Mouse (Mus musculus): ENCODE measurements around the gene Gm20388.
"Not testable (repeated sequence)": the region's sequence is repeated elsewhere in the genome, so short reads cannot be mapped to it uniquely, and the experiment has no call there.

The Gm20388 gene

DNA sequence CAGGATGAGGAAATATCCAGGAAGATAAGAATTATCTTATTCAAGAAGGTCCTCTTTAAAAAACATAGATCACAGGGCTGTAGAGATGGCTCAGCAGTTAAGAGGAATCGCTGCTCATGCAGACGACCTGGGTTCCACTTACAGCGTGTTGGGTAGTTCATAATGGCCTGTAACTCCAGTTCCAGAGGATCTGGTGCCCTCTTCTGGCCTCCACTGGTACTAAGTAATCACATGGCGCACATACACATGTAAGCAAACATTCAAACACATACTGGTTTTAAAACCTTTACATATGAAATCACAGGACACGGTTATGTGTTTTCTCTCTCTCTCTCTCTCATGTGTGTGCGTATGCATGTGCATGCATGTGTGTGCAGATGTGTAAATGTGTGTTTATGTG is 1226.2 kb downstream of the Gm20388 start:
- no peak for DNase-seq (ENCODE audit: low spot score in 2 of 2)

DNA sequence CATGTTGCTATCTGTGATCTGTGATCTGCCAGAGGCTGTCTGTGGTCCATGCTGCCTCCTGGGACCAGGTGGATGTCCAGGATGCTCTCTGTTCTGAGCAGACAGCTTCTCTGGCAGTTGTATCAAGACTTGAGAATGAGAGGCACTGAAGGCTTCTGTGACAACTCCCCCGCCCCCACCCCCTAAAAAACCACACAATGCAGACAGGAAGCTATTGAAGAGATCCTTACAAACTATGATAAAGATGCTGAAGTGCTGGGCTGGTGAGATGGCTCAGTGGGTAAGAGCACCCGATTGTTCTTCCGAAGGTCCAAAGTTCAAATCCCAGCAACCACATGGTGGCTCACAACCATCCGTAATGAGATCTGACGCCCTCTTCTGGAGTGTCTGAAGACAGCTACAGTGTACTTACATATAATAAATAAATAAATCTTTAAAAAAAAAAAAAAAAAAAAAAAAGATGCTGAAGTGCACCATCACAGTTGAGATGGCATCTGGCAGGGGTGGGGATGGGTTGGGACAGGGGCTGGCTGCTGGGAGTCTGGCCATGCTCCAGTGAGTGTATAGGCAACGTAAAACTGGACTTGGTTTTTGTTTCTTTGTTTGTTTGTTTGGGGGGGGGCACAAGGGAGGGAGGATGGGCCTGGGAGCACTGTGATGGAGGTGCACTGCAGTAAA is 1235.0 kb downstream of the Gm20388 start:
- not testable (repeated sequence) for DNase-seq (ENCODE audit: low spot score in 2 of 2)

DNA sequence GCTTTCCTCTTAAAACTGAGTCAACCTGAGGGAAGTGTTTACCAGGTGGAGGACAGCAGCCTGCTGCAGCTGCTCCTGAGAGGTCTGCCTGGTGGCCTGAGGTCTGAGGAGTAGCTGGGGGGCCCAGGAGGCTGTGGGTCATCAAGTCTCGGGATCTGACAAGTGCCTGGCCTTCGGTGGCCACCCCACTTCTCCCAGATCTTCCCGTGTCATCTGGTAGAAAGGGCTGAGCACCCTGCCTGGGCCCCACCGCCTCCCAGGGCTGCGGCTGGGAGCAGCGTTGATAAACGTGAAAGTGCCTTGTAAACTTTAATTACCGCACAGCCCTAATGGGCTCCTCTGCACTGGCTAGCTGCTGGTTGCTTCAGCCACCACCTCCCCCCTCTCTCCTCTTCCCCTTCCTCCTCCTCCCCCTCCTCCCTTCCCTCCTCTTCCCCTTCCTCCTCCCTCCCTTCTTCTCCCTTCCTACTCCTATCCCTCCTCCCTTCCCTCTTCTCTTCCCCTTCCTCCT is 1238.0 kb downstream of the Gm20388 start:
- DNase-seq (ENCODE audit: low spot score in 2 of 2): no peak

DNA sequence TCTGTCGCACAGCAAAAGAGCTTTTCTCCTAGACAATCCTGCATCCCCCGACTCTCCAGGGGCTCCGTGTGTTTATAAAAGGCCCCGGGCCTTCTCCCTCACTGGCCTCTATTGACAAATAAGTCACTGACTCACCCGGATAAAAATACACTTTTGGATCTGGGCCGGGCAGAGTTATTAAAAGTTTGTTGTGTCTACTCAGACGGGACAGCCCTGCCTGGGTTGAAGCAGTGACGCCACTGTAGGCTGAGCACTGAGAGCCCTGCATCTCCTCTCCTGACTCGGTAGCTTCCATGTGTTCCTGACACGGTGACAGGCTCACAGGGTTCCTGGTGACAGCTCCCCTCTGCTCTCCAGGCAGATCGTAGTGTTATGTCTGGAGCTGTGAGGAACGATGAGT is 1241.8 kb downstream of the Gm20388 start:
- no peak for DNase-seq (ENCODE audit: low spot score in 2 of 2)

DNA sequence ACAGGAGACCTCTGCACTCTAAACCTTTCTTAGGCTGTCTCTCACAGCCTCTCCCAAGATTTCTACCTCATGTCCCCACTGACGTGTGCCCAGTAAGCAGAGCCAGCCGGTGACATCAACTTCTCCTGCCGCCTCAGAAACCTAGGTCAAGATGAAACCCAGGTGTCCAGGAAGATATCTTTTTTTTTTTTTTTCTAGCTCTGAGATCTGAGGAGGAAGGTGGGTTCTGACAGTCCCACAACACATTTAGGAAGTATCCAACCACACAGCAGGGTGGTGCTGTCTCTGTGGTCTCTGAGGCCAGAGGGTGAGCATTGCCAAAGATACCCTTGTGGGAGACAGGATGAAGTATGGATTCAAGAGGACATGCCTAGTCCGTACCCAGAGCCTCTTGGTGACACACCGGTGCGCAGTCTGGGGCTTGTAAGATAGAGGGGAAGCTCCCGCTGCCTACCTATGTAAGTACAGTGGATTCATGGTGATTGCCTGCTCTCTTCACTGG is 1246.4 kb downstream of the Gm20388 start:
- no peak for DNase-seq (ENCODE audit: low spot score in 2 of 2)

DNA sequence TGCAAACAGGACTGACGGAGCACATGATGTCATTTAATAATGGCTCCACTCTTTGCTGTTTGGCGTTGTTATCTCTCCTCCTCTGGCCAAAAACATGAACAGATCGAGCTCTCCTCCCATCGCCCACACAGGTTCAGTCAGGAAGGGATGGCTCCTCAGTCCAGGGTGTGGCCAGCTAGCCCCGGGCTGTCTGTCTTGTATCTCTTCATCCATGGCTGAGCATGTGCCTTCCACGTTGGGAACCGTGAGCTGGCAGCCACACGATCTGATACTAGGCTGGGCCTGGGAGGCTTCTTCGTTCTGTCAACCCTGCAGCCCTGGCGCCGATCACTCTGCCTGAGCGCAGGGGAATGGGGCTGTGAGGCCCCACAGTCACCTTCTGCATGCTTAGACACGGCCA is 1248.2 kb downstream of the Gm20388 start:
- DNase-seq (ENCODE audit: low spot score in 2 of 2): no peak

DNA sequence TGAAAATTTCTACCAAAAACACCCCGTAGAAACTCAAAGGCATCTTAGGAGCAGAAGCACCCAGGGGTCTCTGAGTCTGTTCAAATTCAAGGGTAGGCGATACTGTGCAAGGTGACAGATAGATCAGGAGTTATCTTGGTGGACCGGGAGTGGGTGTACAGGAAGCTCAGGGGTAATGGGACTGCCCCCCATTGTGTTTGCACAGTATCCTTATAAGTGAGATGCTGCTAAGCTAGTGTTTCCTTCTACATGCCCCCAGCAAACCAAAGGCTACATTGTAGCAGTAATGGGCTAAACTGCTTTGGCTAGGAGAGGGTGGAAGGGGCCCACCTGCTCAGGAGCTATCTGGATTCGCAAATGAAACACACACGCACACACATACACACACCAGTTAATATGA is 1250.8 kb downstream of the Gm20388 start:
- no peak for DNase-seq (ENCODE audit: low spot score in 2 of 2)

DNA sequence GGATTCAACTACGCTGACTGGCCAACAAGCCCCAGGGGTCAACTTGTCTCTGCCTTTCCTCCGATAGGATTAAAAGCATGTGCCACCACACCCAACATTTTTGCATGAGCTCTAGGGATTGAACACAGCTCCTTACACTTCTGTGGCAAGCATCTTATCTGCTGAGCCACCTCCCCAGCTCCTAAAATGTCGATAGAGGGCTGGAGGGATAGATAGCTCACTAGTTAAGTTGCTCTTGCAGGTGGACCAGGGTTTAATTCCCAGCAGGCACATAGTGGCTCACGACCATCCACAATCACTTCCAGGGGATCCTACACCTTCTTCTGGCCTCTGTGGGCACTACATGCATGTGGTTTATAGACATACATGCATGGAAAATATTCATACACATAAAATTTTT is 1251.8 kb downstream of the Gm20388 start:
- no peak for DNase-seq (ENCODE audit: low spot score in 2 of 2)

DNA sequence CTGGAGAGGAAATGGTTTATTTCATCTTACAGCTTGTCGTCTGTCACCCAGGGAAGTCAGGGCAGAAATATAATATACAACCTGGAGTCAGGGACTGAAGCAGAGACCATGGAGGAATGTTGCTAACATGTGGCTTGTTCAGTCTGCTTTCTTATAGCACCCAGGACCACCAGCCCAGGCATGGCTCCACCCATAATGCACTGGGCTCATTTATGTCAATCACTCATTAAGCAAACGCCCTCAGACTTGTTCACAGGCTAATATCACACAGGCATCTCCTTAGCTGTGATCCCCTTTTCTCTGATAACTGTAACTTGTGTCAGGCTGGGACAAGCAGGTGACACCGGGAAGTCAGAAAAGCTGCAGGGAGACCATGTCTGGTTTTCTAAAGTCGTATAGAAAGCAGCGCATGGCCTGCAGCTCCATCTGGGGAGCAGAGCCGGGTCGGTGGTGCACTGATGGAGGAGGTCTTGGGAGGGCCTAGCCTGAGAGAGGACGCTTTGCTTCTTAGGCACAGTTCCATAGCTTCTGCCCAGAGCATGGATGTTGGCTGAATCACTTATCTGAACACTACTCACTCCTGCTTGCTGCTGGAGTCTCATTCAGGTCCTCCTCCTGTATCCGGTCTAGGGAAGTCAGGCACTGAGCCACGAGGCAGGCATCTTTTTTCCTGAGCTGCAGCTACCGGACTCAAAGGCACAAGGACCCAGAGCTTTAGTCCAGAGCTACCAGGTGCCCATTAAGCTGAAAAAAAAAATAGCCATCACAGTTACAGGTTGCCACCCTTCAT is 1252.5 kb downstream of the Gm20388 start:
- no peak for DNase-seq (ENCODE audit: low spot score in 2 of 2)

DNA sequence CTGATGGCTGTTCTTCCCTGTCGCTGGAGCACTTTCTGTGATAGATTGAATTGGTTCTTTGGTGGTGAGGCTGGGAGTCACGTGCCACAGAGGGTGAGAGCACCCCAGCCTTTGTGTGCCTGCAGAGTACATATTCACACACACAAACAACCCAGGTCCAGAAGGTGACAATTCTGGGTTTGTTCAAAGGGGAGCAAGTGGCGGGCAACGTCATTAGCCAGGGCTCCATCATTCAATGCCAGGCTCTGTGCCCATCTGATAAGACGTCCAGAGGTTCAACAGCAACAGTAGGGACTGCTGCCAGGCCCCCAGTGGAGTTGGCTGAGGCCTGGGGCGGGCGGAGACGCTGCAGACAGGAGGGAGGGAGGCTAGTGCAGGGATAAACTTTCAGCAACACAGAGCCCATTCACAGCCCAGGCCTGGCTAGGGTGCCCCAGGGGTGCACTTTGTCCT is 1253.4 kb downstream of the Gm20388 start:
- no peak for DNase-seq (ENCODE audit: low spot score in 2 of 2)

DNA sequence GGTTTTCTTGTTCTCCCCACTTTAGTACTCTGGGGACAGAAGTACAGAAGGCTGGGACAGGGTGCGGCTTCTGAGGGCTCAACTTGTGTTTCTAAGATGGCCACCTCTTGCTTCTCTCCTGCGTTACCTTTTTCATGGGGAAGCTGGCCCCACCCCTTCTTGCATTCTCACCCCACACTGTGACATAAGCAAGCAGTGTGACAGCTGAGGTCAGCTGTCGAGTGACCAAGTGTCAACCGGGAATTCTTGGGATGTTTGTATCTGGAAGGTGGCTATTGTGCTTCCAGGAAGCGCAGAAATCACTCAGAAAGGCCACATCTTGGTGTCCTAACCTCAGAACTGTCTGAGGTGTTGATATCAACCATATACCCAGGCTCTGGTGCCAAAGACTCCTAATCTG is 1257.4 kb downstream of the Gm20388 start:
- no peak for DNase-seq (ENCODE audit: low spot score in 2 of 2)

DNA sequence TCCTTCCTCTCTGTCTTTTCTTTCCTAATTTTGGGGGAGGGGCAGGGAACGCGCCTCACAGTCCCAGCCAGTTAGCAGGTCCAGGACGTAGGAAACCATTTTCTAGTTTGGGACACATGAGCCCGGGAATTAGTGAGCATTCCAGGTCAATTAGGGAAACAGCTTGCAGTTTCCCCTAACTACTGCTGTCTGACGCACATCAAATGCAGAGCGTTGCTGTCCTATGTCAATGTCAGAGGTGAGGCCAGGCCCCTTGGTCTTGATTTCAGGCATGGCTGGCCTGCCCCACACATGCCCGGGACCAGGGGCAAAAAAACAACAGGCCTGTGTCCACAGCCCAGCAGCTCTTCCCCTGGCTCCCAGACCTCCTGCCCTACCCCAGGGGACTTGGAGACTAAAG is 1259.5 kb downstream of the Gm20388 start:
- DNase-seq (ENCODE audit: low spot score in 2 of 2): no peak

DNA sequence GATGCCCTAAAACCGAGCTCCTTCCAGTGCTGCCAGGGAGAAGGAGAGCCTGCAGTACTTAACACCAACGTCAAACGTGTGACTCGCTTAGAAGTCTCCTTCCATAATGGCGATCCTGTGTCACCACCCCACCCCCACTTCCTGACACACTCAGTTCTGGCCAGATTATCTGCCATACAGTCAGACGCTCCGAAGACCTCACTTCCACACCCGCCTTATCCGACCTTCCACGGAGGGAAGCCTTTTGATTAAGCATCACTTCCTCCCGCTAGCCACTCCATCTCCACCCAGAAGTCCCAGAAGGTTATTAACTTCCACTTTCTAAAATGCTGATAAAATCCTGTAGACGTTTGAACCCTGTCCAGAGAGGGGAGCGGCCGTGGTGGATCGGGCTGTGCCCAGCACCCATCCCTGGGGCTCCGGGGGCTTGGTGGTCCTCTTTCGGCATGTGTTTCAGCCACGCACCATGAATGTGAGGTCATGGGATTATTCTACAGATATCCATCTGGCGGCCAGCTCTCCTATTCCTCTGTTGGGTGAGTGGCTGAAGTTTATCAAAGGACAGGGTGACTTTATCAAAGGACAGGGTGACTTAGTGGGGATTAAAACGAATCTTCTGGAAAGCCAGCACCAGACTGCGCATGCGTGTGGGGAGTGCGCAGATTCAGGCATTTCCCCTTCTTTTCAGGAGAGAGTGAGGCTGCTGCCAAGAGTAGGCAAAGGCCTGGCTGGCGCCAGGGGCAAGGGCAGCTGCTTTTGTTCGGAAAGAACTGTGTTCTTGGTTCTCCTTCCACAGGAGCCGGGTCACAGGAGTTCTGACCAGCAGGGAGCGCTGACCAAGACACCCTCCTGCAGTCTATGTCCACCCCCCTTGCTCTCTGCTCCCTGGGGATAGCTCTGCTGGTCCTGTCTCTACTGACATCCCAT is 1260.2 kb downstream of the Gm20388 start:
- no peak for DNase-seq (ENCODE audit: low spot score in 2 of 2)

DNA sequence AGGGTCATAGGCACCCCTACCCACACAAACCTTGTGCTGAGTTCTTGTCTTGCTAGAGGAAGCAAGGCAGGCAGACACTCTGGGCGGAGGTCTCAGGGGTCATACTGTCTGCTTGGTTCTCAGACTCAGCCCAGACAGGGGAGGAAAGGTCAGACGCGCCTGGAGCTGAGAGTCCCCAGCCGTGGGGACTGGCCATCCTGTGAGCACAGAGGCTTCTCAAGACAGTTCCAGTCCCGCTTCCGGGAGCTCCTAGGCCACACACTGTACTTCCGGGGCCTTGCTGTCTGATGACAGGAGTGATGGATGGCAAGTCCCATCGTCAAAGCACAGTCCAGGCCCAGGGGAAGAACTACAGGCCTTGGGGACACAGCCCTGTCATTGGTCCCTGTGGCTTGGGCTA is 1261.9 kb downstream of the Gm20388 start:
- DNase-seq (ENCODE audit: low spot score in 2 of 2): no peak

DNA sequence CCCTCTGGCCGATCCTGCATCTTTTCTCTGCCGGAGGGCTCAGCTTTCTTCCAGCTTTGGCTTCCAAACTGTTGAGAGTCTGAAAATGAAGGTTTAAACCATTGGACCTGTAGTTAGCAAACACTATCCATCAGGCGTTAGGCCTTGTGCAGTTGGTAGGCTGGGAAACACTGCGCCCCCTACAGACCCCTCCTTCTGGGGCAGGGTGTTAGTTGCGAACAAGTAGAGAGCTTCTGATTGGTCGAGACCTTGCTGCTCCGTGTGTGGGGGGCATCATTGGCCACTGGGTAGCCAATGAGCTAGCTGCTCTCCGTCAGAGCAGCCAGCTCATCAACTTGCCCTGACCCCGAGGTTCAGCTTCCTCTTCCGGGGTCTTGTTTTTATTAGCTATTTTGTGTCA is 1263.5 kb downstream of the Gm20388 start:
- no peak for DNase-seq (ENCODE audit: low spot score in 2 of 2)

DNA sequence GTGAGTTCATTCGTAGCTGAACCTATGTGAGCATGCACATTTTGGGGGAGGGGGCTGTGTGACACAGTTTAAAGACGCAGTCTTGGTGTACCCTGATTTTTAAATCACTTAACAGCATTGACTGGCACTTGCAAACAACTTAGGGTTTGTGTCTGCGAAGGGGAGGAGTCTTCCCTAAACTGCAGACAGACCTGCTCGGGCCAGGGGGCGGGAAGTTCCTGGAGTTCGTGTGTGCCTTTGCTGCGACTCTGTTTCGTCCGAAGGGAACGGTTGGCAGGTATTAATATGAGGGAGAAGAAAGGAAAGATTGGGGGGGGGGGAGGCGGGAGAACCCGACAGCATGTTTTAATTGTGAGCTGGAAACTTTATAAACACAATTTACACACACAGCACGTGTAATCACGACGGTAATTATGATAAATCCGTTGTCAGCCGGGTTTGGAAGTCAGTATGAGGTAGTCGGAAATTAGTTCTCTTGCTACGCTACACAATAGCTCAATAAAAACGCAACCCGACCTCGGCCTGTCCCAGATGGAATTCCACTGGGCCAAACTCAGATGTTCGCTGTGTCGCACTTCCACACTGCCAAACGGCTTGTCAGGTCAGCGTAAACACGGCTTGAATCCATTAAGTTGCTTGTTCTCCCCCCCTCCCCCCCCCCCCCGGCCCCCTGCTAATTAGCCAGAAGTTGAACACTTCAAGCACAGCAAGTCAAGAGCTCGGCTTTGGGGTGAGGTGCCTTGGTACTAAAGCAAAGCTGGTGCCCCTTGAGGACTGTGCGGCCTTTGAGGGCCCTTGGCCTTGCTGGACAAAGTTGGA is 1264.3 kb downstream of the Gm20388 start:
- DNase-seq (ENCODE audit: low spot score in 2 of 2): no peak

DNA sequence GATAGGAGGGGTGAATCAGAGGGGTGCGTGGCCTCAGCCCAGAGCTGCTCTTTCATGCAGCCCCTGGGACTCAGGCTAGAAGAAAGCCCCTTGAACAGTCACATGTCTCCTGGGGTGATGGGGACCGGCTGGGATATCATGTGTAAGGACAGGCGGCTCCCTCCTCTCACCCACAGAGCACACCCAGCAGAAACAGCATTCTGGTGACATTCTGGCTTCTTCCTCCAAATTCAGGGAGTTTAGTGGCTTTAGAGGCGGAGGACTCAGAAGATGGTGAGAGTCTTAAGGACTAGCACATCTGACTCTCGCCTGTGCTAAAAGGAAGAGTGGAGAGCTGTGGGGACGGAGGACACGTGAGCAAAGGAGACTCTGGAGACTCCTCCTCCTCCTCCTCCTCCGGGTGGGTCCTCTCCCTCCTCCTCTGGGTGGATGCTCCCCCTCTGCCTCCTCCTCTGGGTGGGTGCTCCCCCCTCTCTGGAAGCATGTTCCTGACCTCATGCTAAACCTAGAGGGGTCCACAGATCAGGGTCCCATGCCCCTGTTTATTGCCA is 1265.0 kb downstream of the Gm20388 start:
- DNase-seq (ENCODE audit: low spot score in 2 of 2): no peak

DNA sequence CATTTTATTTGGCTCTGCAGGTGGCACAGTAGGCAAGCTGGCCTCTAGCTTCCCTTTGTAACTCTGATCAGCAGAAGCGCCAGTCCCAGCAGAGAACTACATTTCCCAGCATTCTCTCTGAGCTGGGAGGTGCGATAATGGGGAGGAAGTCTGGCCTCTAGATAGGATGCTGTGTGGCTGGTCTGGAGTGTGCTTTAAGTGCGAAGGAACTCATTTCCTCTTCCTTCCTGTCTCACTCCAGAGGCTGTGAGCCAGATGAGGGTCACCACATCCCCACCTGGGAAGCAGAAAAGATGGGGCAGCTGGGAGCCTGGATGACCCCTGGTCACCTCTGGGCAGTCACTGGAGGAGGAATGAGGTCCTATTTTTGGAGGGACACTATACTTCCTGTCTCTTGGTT is 1265.7 kb downstream of the Gm20388 start:
- no peak for DNase-seq (ENCODE audit: low spot score in 2 of 2)

DNA sequence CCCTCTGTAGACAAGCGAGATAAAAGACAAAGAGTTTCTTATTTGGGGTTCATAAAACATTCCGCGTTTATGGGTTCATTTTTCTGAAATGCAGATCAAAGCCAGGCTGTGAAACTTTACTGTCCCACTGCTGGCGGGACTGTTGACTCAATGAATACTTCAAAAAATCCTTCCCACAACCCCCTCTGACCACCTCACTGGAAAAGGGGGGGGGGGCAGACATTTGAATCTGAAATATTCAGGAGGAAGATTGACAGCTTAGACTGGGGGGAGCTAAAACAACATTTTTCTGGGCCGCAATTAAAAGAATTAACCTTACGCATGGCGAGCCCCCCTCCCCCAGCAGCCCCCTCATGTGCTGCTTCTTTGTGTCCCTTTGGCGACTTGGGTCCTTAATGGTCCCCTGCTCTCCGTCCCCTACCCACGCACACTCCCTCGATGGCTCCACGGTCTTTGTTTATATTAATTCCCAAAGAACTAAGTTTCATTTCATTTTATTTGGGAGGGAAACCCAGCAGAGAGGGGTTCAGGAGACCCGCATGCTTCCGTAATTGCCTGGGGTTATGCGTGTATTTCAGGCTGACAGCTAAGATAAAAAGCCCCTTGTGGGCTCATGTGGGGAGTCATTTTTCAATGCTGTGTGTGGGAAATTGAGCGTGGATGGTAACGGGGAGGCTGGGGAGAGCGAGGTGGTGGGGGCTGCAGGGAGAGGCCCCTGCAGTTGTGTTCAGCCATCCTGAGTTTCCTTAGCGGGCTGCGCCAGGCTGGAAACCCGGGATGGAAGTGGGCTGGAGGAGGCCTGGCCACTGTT is 1270.0 kb downstream of the Gm20388 start:
- DNase-seq (ENCODE audit: low spot score in 2 of 2): no peak
